Mouse (Mus musculus): ENCODE data around the gene Wnt1. TPM values are rescaled to one million over a fixed set of nuclear protein-coding genes. Genes with fewer than 3 reads are reported as not detected.

Gene Wnt1
- total RNA-seq, 2 experiments from 2014 or later, result 0.14 TPM; not detected in 1

GRCm38 (mm10) chr15:98780075-98780474 is 9.6 kb upstream of the Wnt1 start:
- H3K4me3 ChIP-seq, result no peak overlapping the region
- H3K27ac ChIP-seq, result no peak overlapping the region
- no peak for DNase-seq (ENCODE audit: extremely low spot score in 1 of 2, low spot score in 2 of 2)
- intact Hi-C loops (cut with DNase I), result no loop called here
- TF ChIP-seq CTCF (IDR thresholded peaks at IDR 0.05), result no peak

GRCm38 (mm10) chr15:98780573-98780972 is 9.1 kb upstream of the Wnt1 start:
- H3K27ac ChIP-seq, result no peak overlapping the region
- no peak for DNase-seq (ENCODE audit: extremely low spot score in 1 of 2, low spot score in 2 of 2)
- TF ChIP-seq CTCF (IDR thresholded peaks at IDR 0.05), result peak; percentile 29
- intact Hi-C loops (cut with DNase I), result no loop called here
- H3K4me3 ChIP-seq, result no peak overlapping the region

GRCm38 (mm10) chr15:98781166-98781565 is 8.5 kb upstream of the Wnt1 start:
- no peak; the same call in 1 of the 2 replicates for TF ChIP-seq CTCF (IDR thresholded peaks at IDR 0.05)
- Histone ChIP-seq H3K4me3 (no peak overlapping the region), H3K27ac (no peak overlapping the region)
- no peak for DNase-seq (ENCODE audit: extremely low spot score in 1 of 2, low spot score in 2 of 2)
- intact Hi-C loops (cut with DNase I), result no loop called here

DNA sequence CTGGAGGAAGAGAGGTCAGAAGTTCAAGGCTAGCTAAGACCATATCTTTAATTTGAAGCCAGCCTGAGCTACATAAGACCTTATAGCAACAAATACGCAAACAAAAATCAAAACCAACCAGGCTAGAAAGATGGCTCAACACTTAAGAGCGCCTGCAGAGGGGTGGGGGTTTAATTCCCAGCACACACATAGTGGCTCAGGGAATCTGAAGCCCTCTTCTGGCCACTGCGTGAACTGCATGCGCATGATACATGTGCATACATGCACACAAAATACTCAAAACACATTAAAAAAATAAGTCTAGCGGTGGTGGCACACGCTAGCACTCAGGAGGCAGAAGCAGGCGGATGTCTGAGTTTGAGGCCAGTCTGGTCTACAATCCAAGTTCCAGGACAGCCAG is 3.9 kb upstream of the Wnt1 start:
- Histone ChIP-seq H3K4me3 (no peak overlapping the region), H3K27ac (no peak overlapping the region)
- peak; percentile 55 for TF ChIP-seq CTCF (IDR thresholded peaks at IDR 0.05)
- no peak for DNase-seq (ENCODE audit: extremely low spot score in 1 of 2, low spot score in 2 of 2)
- intact Hi-C loops (cut with DNase I), result no loop called here

DNA sequence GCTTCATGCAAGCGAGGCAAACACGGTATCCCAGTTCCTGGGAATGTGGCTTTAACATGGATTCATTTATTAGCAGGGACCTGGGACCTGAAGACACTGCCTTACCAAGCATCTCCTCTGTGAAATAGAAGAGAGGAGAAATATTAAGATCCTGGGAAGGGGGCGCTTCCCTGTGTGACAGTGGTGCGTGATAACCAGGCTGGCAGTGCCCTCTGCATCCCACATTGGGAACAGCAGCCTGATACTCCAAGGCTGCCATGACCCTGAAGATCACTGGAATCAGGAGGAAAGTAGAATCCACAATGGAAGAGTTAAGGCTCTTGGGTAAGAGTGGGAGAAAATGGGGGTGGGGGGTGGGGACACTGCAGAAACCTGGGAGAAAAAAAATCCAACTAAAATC is 1.7 kb upstream of the Wnt1 start:
- peak; percentile 50 for TF ChIP-seq CTCF (IDR thresholded peaks at IDR 0.05)
- Histone ChIP-seq H3K27ac (no peak overlapping the region), H3K4me3 (no peak overlapping the region)
- DNase-seq (ENCODE audit: extremely low spot score in 1 of 2, low spot score in 2 of 2), result no peak
- intact Hi-C loops (cut with DNase I), result no loop called here

GRCm38 (mm10) chr15:98788972-98789660 is 541 bp upstream of the Wnt1 start:
- Histone ChIP-seq H3K4me3 (no peak overlapping the region), H3K27ac (no peak overlapping the region)
- no peak for TF ChIP-seq CTCF (IDR thresholded peaks at IDR 0.05)
- DNase-seq (ENCODE audit: extremely low spot score in 1 of 2, low spot score in 2 of 2), result no peak
- intact Hi-C loops (cut with DNase I), result no loop called here

DNA sequence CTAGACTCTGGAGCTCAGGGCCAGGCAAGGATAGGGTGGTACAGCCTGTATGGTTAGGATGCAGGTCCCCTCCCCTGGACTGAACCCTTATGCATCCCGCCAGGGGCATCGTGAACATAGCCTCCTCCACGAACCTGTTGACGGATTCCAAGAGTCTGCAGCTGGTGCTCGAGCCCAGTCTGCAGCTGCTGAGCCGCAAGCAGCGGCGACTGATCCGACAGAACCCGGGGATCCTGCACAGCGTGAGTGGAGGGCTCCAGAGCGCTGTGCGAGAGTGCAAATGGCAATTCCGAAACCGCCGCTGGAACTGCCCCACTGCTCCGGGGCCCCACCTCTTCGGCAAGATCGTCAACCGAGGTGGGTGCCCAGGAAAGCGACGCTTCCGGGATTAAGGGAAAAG is 1.1 kb downstream of the Wnt1 start:
- DNase-seq (ENCODE audit: extremely low spot score in 1 of 2, low spot score in 2 of 2), result no peak
- Histone ChIP-seq H3K4me3 (no peak overlapping the region), H3K27ac (no peak overlapping the region)
- intact Hi-C loops (cut with DNase I), result no loop called here
- TF ChIP-seq CTCF (IDR thresholded peaks at IDR 0.05), result no peak

DNA sequence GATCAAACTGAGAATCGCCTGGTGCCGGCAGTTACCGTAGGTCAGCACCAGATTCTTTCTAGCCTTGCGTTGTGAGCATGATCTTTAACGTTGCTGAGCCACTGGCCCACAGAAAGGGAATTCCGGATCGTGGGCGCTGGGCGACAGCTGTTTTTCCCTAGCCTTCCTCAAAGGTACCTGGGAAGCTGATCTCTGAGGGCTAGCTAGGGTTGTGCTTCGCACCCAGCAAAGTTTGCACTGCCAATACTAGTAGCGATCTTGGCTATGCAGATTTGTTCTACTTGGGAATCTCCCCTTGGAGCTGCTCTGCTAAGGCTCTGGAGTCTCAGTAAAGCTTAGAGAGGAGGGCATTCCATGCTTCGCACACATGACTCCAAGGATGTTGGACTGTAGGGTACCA is 1.6 kb downstream of the Wnt1 start:
- intact Hi-C loops (cut with DNase I), result no loop called here
- Histone ChIP-seq H3K27ac (no peak overlapping the region), H3K4me3 (no peak overlapping the region)
- DNase-seq (ENCODE audit: extremely low spot score in 1 of 2, low spot score in 2 of 2), result no peak
- no peak for TF ChIP-seq CTCF (IDR thresholded peaks at IDR 0.05)

GRCm38 (mm10) chr15:98791771-98792170 is 2.1 kb downstream of the Wnt1 start:
- no peak overlapping the region for H3K4me3 ChIP-seq

DNA sequence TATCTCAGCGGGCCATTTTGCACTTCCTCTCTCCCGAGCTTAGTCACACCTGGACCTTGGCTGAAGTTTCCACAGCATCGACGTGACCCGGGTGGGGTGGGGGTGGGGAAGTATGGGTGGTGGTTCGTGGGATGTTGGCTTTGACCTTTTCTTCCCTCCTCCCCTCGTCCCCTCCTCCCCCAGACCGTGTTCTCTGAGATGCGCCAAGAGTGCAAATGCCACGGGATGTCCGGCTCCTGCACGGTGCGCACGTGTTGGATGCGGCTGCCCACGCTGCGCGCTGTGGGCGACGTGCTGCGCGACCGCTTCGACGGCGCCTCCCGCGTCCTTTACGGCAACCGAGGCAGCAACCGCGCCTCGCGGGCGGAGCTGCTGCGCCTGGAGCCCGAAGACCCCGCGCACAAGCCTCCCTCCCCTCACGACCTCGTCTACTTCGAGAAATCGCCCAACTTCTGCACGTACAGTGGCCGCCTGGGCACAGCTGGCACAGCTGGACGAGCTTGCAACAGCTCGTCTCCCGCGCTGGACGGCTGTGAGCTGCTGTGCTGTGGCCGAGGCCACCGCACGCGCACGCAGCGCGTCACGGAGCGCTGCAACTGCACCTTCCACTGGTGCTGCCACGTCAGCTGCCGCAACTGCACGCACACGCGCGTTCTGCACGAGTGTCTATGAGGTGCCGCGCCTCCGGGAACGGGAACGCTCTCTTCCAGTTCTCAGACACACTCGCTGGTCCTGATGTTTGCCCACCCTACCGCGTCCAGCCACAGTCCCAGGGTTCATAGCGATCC is 2.8 kb downstream of the Wnt1 start:
- no peak for TF ChIP-seq CTCF (IDR thresholded peaks at IDR 0.05)
- Histone ChIP-seq H3K4me3 (peak overlapping the region; percentile 36), H3K27ac (no peak overlapping the region)
- intact Hi-C loops (cut with DNase I), result no loop called here
- peak; percentile 68 for DNase-seq (ENCODE audit: extremely low spot score in 1 of 2, low spot score in 2 of 2)

More at GRCm38 (mm10) chr15:98791771-98792170, 2.1 kb downstream of the Wnt1 start:
- intact Hi-C loops (cut with DNase I), result no loop called here
- no peak overlapping the region for H3K27ac ChIP-seq
- no peak for DNase-seq (ENCODE audit: extremely low spot score in 1 of 2, low spot score in 2 of 2)
- no peak for TF ChIP-seq CTCF (IDR thresholded peaks at IDR 0.05)

DNA sequence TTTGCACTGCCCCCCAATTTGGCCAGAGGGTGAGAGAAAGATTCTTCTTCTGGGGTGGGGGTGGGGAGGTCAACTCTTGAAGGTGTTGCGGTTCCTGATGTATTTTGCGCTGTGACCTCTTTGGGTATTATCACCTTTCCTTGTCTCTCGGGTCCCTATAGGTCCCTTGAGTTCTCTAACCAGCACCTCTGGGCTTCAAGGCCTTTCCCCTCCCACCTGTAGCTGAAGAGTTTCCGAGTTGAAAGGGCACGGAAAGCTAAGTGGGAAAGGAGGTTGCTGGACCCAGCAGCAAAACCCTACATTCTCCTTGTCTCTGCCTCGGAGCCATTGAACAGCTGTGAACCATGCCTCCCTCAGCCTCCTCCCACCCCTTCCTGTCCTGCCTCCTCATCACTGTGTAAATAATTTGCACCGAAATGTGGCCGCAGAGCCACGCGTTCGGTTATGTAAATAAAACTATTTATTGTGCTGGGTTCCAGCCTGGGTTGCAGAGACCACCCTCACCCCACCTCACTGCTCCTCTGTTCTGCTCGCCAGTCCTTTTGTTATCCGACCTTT is 3.6 kb downstream of the Wnt1 start:
- peak overlapping the region; percentile 36 for H3K4me3 ChIP-seq
- intact Hi-C loops (cut with DNase I), result no loop called here
- no peak for DNase-seq (ENCODE audit: extremely low spot score in 1 of 2, low spot score in 2 of 2)
- H3K27ac ChIP-seq, result no peak overlapping the region
- TF ChIP-seq CTCF (IDR thresholded peaks at IDR 0.05), result no peak

All from left cerebral cortex, adult 2 months (tissue).